Mouse (Mus musculus): ENCODE measurements around the gene Gnptab. TPM values are rescaled to one million over a fixed set of nuclear protein-coding genes. Genes with fewer than 3 reads are reported as not detected.
"Not testable (repeated sequence)": the region's sequence is repeated elsewhere in the genome, so short reads cannot be mapped to it uniquely, and the experiment has no call there.

The Gnptab gene
- polyA plus RNA-seq, 1 experiment from 2014 or later: 7.0 TPM

DNA sequence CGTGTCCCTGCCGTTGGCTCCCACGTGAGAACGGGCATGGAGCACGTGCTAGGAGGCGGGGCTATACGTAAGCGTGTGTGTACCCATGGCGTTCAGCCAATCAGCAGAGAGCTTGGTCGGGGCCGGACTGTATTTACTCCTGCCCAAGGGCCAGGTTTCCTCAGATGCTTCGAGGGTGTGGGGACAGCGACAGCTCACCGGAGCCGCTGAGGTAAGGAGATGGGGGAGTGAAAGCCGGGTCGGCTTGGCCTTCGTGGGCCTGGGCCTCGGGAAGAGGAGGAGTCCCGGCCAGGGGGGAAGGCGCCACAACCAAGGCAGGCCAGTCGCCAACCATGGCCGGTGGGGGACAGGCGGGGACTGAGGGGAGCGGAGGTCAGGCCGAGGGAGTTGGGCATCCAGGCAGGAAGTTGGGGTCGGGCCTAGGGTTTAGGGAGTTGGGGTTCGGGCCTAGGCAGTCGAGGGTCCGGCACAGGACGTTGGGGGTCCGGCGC is 80.6 kb downstream of the Gnptab start, which contains the start of gene Sycp3:
Gene Sycp3 (plus strand): TSS at position 68 of the 491 bp plus-strand sequence.
- 81% methylated on average over 33 of the region's 33 CpGs for WGBS
- Histone ChIP-seq H3K27ac (ENCODE audit: low read depth, low read length) (no peak within 1 kb of the TSS), H3K4me1 (ENCODE audit: control insufficient read depth, insufficient read depth, low read length) (no peaks in the 10 kb centered on the region), H3K9me3 (ENCODE audit: control insufficient read depth, low read length) (no peaks in the 10 kb centered on the region), H3K27me3 (ENCODE audit: control insufficient read depth, insufficient read depth, low read length) (no peaks in the 10 kb centered on the region), H3K4me3 (ENCODE audit: low read depth, low read length) (no peak within 1 kb of the TSS), H3K4me2 (no peak within 1 kb of the TSS), H3K9ac (ENCODE audit: low read length) (no peak within 1 kb of the TSS), H3K36me3 (ENCODE audit: control insufficient read depth, insufficient read depth, low read length) (no peaks in the 10 kb centered on the region)
- ATAC-seq (ENCODE audit: low FRiP score) (no peak), DNase-seq (ENCODE audit: low spot score, missing footprints) (no peak)

DNA sequence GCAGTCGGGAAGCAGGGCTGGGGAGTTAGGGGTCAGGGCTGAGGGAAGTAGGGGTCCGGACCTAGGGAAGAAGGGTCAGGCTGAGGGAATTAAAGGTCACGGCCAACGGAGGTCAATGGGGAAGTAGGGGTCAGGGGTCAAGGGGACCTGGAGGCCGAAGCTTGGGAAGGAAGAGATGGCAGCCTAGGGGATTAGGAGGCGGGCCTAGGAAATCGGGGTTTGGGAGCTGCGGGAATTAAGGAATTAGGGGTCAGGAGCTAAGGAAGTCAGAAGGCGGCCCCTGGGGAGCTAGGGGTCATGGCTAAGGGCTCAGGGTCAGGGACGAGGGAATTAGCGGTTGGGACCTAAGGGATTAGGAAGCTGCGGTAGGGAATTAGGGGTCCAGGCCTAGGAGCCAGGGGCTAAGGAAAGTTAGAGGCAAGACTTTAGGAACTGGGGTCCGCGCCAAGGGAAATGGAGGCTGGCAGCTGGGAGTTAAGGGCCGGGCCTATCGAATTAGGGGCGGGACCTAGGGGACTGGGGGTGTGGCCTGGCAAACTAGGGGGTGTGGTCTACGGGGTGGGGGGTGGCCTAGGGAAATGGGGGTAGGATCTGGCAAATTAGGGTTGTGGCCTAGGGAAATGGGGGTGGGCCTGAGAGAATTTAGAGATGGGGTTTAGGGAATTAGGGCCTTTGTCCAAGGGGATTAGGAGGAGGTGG is 81.3 kb downstream of the Gnptab start:
- H3K9ac ChIP-seq (ENCODE audit: low read length): no peak overlapping the region
- no peak for ATAC-seq (ENCODE audit: low FRiP score)
- no peaks in the 10 kb centered on the region for H3K9me3 ChIP-seq (ENCODE audit: control insufficient read depth, low read length)
- no peak overlapping the region for H3K27ac ChIP-seq (ENCODE audit: low read depth, low read length)
- no peaks in the 10 kb centered on the region for H3K36me3 ChIP-seq (ENCODE audit: control insufficient read depth, insufficient read depth, low read length)
- no peak overlapping the region for H3K4me3 ChIP-seq (ENCODE audit: low read depth, low read length)
- WGBS: 66% methylated on average over 18 of the region's 18 CpGs
- H3K4me1 ChIP-seq (ENCODE audit: control insufficient read depth, insufficient read depth, low read length): no peaks in the 10 kb centered on the region
- H3K27me3 ChIP-seq (ENCODE audit: control insufficient read depth, insufficient read depth, low read length): no peaks in the 10 kb centered on the region
- DNase-seq (ENCODE audit: low spot score, missing footprints): no peak
- H3K4me2 ChIP-seq: no peak overlapping the region

DNA sequence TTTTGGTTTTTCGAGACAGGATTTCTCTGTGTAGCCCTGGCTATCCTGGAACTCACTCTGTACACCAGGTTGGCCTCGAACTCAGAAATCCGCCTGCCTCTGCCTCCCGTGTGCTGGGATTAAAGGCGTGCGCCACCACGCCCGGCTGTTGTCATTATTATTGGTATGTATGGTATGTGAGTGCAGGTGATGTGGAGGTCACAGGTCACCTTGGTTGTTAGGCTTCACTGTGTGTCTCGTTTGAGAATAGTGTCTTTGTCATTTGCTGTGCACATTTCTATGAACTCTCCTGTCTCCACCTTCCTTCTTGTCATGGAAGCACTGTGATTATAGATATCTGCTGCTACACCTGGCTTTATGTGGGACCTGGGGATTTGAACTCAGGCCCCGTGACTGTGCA is 103.9 kb downstream of the Gnptab start:
- not testable (repeated sequence) for H3K36me3 ChIP-seq (ENCODE audit: control insufficient read depth, insufficient read depth, low read length); DNase-seq (ENCODE audit: low spot score, missing footprints); H3K4me1 ChIP-seq (ENCODE audit: control insufficient read depth, insufficient read depth, low read length); H3K27ac ChIP-seq (ENCODE audit: low read depth, low read length); H3K27me3 ChIP-seq (ENCODE audit: control insufficient read depth, insufficient read depth, low read length); H3K9ac ChIP-seq (ENCODE audit: low read length); H3K4me3 ChIP-seq (ENCODE audit: low read depth, low read length); H3K9me3 ChIP-seq (ENCODE audit: control insufficient read depth, low read length); H3K4me2 ChIP-seq; ATAC-seq (ENCODE audit: low FRiP score)
- 89% methylated on average over 10 of the region's 10 CpGs for WGBS

DNA sequence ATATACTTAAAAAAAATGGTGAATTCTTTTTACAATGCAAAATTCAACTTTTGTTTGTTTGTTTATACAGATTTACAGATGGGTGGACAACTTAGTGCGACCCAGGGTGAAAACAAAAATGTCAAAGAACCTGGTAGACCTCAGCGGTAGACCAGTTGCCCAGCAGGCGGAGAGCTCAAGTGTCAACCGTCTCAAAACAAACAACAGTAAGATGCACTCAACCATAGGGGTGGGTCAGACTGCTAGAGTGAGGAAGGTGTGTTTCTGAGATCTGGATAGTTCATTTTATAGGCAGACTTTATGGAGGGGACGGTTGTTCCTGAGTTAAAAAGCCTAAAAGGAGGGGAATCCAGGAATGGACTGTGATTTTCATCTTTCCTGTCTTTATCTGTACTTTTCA is 109.7 kb downstream of the Gnptab start:
- ATAC-seq (ENCODE audit: low FRiP score) (no peak), DNase-seq (ENCODE audit: low spot score, missing footprints) (no peak)
- Histone ChIP-seq H3K36me3 (ENCODE audit: control insufficient read depth, insufficient read depth, low read length) (no peaks in the 10 kb centered on the region), H3K4me1 (ENCODE audit: control insufficient read depth, insufficient read depth, low read length) (no peaks in the 10 kb centered on the region), H3K27ac (ENCODE audit: low read depth, low read length) (no peak overlapping the region), H3K9ac (ENCODE audit: low read length) (no peak overlapping the region), H3K4me3 (ENCODE audit: low read depth, low read length) (no peak overlapping the region), H3K9me3 (ENCODE audit: control insufficient read depth, low read length) (no peaks in the 10 kb centered on the region), H3K27me3 (ENCODE audit: control insufficient read depth, insufficient read depth, low read length) (no peaks in the 10 kb centered on the region), H3K4me2 (no peak overlapping the region)
- 88% methylated on average over 5 of the region's 5 CpGs for WGBS

DNA sequence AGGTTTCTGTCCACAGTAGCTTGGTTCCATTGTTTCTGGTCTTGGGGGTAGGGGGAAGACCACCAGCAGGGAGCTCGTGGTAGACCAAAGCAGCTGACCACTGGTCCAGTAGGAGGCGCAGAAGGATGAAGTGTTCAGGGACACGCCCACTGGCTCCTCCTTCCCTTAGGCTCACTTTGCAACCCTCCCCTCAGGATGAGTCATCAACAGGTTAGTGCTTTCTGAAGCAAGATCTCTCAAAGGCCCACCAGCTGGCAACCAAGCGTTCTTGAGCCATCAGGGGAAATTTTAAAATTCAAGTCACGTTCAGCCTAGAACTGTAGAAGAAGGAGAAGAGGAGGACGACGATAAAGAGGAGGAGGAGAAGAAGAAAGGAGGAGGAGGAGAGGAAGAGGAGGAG is 112.7 kb downstream of the Gnptab start:
- H3K4me3 ChIP-seq (ENCODE audit: low read depth, low read length): no peak overlapping the region
- no peak overlapping the region for H3K9ac ChIP-seq (ENCODE audit: low read length)
- H3K36me3 ChIP-seq (ENCODE audit: control insufficient read depth, insufficient read depth, low read length): no peaks in the 10 kb centered on the region
- no peak overlapping the region for H3K27ac ChIP-seq (ENCODE audit: low read depth, low read length)
- WGBS: 71% methylated on average over 7 of the region's 7 CpGs
- no peak for DNase-seq (ENCODE audit: low spot score, missing footprints)
- no peaks in the 10 kb centered on the region for H3K9me3 ChIP-seq (ENCODE audit: control insufficient read depth, low read length)
- ATAC-seq (ENCODE audit: low FRiP score): no peak
- no peaks in the 10 kb centered on the region for H3K4me1 ChIP-seq (ENCODE audit: control insufficient read depth, insufficient read depth, low read length)
- no peak overlapping the region for H3K4me2 ChIP-seq
- no peaks in the 10 kb centered on the region for H3K27me3 ChIP-seq (ENCODE audit: control insufficient read depth, insufficient read depth, low read length)

DNA sequence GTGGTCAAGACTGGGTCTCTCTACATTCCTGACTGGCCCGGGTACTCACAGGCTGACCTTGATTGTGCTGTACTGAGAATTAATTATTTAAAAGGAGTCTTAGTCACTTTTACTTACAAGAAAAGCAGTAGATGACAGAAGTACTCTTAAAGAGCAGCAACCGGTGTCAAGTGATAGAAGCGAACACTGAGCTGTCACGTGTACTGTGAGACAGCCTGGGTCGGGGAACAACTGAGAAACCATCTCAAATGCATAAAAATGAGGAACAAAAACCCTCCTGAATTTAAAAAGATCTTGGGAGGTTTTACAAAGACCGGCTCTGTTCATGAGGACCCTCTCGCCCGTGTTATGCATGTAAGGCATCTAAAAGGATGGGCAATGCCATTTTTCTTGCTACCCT is 113.7 kb downstream of the Gnptab start:
- H3K9ac ChIP-seq (ENCODE audit: low read length): no peak overlapping the region
- no peaks in the 10 kb centered on the region for H3K36me3 ChIP-seq (ENCODE audit: control insufficient read depth, insufficient read depth, low read length)
- WGBS: 80% methylated on average over 8 of the region's 8 CpGs
- ATAC-seq (ENCODE audit: low FRiP score): no peak
- H3K27me3 ChIP-seq (ENCODE audit: control insufficient read depth, insufficient read depth, low read length): no peaks in the 10 kb centered on the region
- H3K27ac ChIP-seq (ENCODE audit: low read depth, low read length): no peak overlapping the region
- no peak overlapping the region for H3K4me2 ChIP-seq
- no peak overlapping the region for H3K4me3 ChIP-seq (ENCODE audit: low read depth, low read length)
- no peak for DNase-seq (ENCODE audit: low spot score, missing footprints)
- H3K9me3 ChIP-seq (ENCODE audit: control insufficient read depth, low read length): no peaks in the 10 kb centered on the region
- no peaks in the 10 kb centered on the region for H3K4me1 ChIP-seq (ENCODE audit: control insufficient read depth, insufficient read depth, low read length)

DNA sequence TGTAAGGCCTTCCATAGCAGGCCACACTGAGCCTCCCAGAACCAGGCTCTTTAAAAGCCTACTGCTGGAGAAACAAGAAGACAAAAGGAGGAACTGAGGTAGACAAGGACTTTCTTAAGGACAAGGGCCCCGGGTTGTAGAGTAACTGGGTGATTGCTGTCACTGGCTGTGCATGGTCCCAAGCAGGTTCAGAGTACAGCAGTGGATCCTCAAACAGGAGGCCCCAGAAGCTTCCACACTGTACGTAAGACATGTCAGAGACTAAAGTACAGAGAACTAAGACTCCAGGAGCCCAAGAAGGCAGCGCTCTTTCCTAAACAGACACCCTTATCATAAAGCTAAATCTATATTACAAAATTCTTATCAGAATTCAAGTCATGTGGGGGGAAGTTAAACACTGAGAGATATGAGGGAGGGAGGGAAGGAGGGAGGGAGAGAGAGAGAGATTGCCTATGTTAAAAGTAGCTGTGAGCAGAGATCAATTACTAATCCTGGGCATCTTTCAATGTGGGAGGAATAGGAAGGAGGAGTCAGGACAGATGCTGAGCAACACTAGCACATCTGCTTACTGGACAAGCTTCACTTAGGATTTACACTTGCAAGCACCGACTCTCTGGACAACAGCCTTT is 116.1 kb downstream of the Gnptab start:
- no peak overlapping the region for H3K4me3 ChIP-seq (ENCODE audit: low read depth, low read length)
- WGBS: 77% methylated on average over 4 of the region's 4 CpGs
- no peaks in the 10 kb centered on the region for H3K27me3 ChIP-seq (ENCODE audit: control insufficient read depth, insufficient read depth, low read length)
- no peak overlapping the region for H3K9ac ChIP-seq (ENCODE audit: low read length)
- no peak for ATAC-seq (ENCODE audit: low FRiP score)
- H3K4me2 ChIP-seq: no peak overlapping the region
- H3K4me1 ChIP-seq (ENCODE audit: control insufficient read depth, insufficient read depth, low read length): no peaks in the 10 kb centered on the region
- no peaks in the 10 kb centered on the region for H3K36me3 ChIP-seq (ENCODE audit: control insufficient read depth, insufficient read depth, low read length)
- H3K9me3 ChIP-seq (ENCODE audit: control insufficient read depth, low read length): no peaks in the 10 kb centered on the region
- DNase-seq (ENCODE audit: low spot score, missing footprints): no peak
- no peak overlapping the region for H3K27ac ChIP-seq (ENCODE audit: low read depth, low read length)

Other genes starting within 250 kb of the Gnptab start
- 13.9 and 15.9 TPM in 2 replicates for gene Parpbp, start 232.2 kb upstream of the Gnptab start, polyA plus RNA-seq (2014; fragmentation: Nextera tagmentation; extraction: Ambion mirVana)
- 101 and 113 TPM in 2 replicates for gene Nup37, start 232.1 kb upstream of the Gnptab start, polyA plus RNA-seq (2014; fragmentation: Nextera tagmentation; extraction: Ambion mirVana)
- 48.1 and 51.7 TPM in 2 replicates for gene Washc3, start 178.0 kb upstream of the Gnptab start, polyA plus RNA-seq (2014; fragmentation: Nextera tagmentation; extraction: Ambion mirVana)
- gene Dram1, start 52 bp upstream of the Gnptab start, polyA plus RNA-seq (2014; fragmentation: Nextera tagmentation; extraction: Ambion mirVana): 0.34 and 0.76 TPM in 2 replicates
- gene Sycp3, start 80.4 kb downstream of the Gnptab start, polyA plus RNA-seq (2014; fragmentation: Nextera tagmentation; extraction: Ambion mirVana): 0.19 TPM in 1 of 2 replicates, not detected in the other
- 20.6 and 20.8 TPM in 2 replicates for gene Chpt1, start 124.9 kb downstream of the Gnptab start, polyA plus RNA-seq (2014; fragmentation: Nextera tagmentation; extraction: Ambion mirVana)
- 2.1 and 2.9 TPM in 2 replicates for gene Mybpc1, start 226.0 kb downstream of the Gnptab start, polyA plus RNA-seq (2014; fragmentation: Nextera tagmentation; extraction: Ambion mirVana)

Data from midbrain, embryonic 11.5 days (tissue).